Mouse (Mus musculus) activated CD4-positive, CD25-positive, alpha-beta regulatory T cell, adult 4 months (primary cell): ENCODE data around the gene Rab2b. TPM values are rescaled to one million over a fixed set of nuclear protein-coding genes. Genes with fewer than 3 reads are reported as not detected.
A peak's percentile ranks its signal among the peaks of the same experiment; 100 is the strongest.

Experiments used
- ATAC-seq: one replicate; pipeline ENCODE4 v1.8.0; 2017
- polyA plus RNA-seq, 2 experiments: library from polyadenylated mRNA; unstranded; fragments of 100-300 nt; shearing (Covaris generic); gene quantifications; one replicate each; pipeline ENCODE4 v1.2.1; 2017

Gene Rab2b
- polyA plus RNA-seq, 2 experiments from 2014 or later, result 14.5 to 17.3 TPM

DNA sequence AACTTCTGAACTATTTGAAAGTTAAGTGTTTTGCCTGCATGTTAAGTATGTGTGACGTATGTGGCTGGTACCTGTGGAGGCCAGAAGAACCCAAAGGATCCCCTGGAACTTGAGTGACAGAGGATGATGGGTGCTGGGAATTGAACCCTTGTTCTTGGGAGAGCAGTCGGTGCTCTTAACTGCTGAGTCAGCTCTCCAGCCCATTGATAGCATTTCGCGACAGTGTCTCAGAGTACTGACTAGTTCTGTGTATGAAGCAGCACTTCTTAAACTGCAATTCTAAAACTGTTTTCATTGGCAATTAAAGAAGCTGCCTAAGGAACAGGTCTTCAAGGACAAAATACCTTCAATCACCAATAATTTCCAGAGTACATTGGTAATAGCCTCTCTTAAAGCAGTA, 2.1 kb downstream of the Rab2b start:
- ATAC-seq, result no peak

DNA sequence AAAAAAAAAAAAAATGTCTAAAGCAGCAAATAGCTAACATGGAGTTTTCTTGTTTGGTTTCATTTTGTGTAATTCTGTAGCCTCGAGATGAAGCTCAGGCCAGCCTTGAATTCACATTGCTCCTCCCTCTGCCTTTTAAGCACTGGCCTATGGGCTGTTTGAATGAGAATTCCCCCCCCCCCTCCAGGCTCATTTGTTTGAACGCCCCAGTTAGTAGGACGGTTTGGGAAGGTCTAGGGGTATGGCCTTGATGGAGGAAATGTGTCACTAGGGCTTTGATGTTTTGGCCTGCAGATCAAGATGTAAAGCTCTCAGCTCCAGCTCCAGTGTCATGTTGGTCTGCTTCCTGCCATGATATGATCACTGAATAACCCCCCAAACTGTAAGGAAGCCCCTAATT, 6.6 kb downstream of the Rab2b start:
- peak; percentile 32 for ATAC-seq

DNA sequence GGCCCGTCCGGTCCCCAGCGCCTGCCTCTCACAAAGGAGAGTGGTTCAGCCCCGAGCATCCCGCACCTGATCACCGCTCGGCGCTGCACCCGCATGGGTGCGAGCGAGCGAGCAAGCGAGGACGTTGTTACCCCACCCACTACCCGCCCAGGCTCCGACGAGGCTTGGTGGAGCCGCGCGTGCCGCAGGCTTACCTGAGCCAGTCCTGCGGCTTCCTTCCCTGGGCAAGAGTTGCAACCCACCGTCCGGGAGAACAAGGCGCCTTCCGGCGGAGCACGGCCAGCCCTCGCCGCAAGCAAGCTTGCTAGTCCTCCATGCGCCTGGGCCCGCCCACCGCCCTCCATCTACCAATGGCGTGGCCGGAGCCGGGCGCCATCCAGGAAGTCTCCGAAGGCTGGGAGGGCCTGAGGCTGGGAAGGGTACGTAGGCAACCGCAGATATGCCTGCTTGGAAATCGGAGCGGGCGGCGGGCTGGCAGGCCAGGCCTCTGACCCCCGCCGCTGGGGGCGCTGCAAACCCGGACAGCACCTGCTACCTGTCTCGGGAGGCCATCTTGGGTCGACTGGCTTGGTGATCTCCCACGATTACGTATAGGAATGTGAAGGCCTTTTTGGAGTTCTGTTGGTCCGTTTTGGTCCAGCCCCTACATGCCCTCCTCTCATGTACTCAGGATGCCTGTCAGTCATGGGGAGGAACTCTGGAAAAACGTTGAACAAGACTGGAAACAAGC, 21.7 kb downstream of the Rab2b start, which contains the start of gene Chd8:
Chd8 (minus strand) TSS at position 297 of the 730 bp plus-strand sequence.
- ATAC-seq, result peak; percentile 99

DNA sequence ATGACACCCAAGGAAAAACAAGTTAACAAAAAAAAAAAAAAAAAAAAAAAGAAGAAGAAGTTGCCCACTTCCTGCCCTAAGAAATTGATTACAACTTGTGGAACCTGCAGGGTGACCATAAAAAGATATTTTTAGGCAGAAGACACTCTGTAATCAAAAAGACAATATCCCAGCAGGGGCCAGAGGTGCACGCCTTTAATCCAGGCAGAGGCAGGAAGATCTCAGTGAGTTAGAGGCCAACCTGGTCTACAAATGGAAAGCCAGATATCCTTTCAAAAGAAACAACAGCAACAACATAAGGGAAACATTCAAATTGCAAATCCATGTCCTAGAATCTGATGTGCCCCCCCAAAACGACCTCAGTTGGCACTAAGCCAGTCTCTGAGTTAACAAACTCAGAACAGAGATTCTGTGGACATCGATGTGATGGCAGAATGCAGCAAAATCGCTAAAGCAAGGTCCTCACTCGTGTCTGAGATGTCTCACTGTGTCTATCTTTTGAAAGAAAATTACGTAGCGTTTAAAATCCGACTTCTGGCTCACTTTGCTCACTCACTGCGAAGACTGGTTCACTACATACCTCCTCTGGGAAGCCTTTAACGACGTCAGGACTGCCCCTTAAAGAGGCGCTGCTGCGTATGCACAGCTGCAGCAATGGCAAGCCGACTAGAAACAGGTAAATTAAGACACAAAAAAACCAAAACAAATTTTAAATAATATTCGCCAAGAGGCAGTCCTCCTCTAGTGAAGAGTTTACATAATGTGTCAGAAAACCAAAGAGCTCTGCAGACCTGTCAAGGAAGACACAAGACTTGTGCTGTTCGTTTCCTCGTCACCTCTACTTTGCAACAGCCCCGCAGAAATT, 22.8 kb downstream of the Rab2b start:
- no peak for ATAC-seq

DNA sequence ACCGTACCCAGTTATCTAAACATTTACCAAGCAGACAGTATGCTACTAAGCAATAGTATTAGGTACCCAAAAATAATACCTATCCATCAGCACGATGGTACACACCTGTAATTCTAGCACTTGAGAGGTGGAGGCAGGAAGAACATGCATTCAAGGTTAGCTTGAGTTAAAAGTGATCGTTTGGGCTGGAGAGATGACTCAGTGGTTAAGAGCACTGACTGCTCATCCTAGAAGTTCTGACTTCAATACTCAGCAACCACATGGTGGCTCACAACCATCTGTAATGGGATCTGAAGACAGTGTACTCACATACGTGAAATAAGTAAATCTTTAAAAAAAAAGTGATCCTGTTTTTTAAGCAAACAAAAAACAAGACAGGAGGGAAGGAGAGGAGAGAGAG, 33.2 kb downstream of the Rab2b start:
- no peak for ATAC-seq

DNA sequence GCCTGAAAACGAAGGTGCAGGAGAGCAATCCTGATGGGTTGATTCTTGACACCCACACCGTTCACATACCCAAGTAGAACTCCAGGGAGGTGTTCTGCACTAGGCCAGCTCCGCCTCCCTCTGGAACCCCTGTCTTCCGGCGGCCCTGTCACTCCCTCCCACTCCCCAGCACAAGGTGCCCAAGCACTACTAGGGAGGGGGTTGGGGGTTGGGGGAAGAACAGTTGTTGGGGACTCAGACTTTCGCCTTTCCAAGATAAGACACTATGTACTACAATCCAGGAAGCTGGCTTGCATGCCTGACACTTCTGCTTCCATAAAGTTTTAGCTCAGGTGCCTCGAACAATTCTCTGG, 34.7 kb downstream of the Rab2b start:
- ATAC-seq, result no peak

DNA sequence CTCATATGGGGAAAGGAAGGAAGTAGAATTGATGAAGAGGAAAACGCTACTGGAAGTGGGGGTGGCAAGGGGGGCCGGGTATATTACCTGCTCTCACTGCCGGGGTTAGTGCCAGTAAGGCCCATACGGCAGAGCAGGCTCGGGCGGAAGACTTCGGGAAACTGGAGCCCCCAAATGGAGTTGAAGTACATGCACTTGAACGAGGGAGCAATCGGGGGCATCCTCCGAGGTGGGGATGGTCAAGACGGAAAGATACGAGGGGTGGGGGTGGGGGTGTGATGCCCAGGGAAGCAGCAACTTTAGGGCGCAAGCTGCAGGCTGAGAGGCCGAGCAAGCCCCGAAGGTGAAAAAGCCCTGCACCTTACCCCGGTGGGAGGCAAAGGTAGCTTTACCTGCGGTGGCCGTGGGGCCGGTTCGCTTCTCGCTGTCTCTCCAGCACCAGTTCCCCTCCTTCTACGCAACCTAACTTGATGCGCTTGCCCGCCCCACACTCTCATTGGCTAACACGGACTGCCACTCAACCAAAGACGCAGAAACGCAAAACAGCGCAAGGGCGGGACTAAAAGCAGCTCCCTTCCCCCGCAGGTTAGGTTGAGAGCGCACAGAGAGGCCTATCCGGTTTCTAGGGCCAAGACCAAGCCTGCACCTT, 35.2 kb downstream of the Rab2b start:
- ATAC-seq, result peak; percentile 100

DNA sequence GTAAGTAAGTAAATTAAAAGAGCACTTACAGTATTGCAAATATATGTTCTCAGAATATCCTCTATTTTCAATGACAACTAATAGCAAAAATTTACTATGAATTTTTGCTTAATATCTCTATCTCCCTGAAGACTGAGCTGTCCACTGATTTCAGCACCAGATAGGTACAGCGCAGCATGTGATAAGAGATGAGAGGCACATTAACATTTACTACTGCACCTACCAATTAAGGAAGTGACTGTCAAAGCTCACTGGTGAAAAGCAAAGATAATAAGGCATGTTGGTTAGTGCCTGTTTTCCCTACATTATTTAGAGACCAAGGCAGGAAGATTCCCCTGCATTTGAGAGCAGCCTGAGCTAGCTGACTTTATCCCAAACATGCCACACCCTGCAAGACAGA, 43.1 kb downstream of the Rab2b start:
- ATAC-seq, result no peak

DNA sequence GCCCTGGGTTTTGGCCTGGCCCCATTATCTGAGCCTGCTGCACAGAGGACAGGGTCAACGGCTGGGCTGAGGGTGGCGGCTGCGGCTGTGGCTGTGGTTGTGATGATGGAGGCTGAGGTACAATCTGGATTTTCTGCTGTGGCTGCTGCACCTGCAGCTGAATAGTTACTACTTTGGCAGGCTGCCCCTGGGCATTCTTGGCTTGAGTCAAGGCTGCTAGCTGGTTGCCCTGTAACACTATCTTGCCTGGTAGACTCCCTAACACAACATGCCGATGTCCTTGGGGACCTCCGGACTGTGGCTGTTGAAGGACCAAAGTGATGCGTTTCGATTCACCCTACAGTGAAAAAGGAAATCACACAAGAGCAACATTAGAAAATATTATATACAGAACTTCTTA, 44.2 kb downstream of the Rab2b start:
- ATAC-seq, result no peak

DNA sequence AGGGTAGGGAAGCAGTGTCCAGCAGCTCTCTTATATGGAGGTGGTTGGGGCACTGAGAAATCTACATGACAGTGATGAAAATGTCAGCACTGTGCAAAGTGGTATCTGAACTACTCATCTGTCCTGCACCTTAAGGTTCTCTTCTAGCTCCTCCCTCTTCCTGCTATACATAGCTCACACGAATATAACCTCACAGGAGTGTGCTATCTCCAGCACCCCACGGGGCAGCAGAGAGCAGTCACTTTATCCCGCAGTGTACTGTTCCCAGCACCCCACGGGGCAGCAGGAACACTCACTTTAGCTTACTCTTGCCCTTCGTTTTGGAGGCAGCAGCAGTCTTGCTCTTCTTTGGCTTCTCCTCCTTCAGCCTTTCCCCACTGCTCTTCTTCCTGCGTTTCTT, 47.1 kb downstream of the Rab2b start:
- no peak for ATAC-seq

DNA sequence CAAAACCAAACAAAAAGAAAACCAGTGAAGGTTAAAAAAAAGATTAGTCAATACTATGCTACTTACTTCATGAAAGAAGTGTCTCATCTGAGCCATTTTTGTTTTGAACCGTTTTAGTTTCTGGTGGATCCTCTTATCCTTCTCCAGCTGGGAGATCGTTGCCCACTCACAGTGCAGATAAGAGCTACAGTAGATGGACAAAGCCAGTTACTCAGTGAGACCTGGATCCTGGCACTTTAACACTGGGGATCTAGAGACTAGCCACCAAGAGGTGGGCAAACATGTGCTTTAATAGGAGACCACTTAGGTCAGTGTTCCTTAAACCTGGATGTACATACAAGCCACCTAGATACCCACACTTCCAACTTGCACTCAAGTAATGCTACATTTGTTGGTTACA, 53.4 kb downstream of the Rab2b start:
- no peak for ATAC-seq

DNA sequence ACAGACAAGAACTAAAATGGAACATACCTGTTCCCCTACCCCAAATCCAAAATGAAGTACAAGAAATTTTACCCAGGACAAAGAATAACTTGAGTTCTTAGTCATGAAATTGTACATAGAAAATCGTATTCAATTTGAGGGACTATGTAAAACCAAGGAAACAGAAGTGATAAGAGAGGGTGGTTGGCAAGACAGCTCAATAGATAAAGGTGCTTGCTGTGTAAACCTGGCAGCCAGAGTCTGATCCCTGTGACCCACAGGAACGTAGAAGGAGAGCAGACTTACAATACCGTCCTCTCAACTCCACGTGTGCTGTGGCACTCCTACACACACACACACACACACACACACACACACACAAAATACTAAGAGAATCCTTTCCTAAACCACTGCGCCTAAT, 62.1 kb downstream of the Rab2b start:
- no peak for ATAC-seq

Other genes with a start within 250 kb of the Rab2b start
- not detected for gene Olfr221, start 237.1 kb downstream of the Rab2b start, polyA plus RNA-seq
- gene Hnrnpc, start 175.5 kb downstream of the Rab2b start, polyA plus RNA-seq, result 100 to 1,000 TPM; 414 to 423 TPM
- 10 to 100 TPM; 71.4 to 94.9 TPM for gene Rpgrip1, start 168.8 kb downstream of the Rab2b start, polyA plus RNA-seq
- 10 to 100 TPM; 46.7 to 52.4 TPM for gene Supt16, start 82.1 kb downstream of the Rab2b start, polyA plus RNA-seq
- gene Chd8, start 21.8 kb downstream of the Rab2b start, polyA plus RNA-seq, result 10 to 100 TPM; 58.3 to 58.5 TPM
- gene Tox4, start 399 bp downstream of the Rab2b start, polyA plus RNA-seq, result 10 to 100 TPM; 66.0 to 76.9 TPM
- gene Mettl3, start 25.6 kb upstream of the Rab2b start, polyA plus RNA-seq, result 10 to 100 TPM; 32.3 to 33.8 TPM
- 1 to 10 TPM; 2.9 to 4.1 TPM for gene Sall2, start 49.2 kb upstream of the Rab2b start, polyA plus RNA-seq
- under 1 TPM in 1 of 2 experiments, not detected in 1; 0.12 TPM for gene Olfr1513, start 76.9 kb upstream of the Rab2b start, polyA plus RNA-seq
- not detected for gene Olfr1512, start 99.6 kb upstream of the Rab2b start, polyA plus RNA-seq
- gene Olfr1511, start 117.8 kb upstream of the Rab2b start, polyA plus RNA-seq, result not detected
- gene Olfr1510, start 134.8 kb upstream of the Rab2b start, polyA plus RNA-seq, result not detected
- gene Olfr1509, start 163.4 kb upstream of the Rab2b start, polyA plus RNA-seq, result not detected
- not detected for gene Olfr1508, start 187.9 kb upstream of the Rab2b start, polyA plus RNA-seq
- under 1 TPM in 1 of 2 experiments, not detected in 1; 0.81 TPM for gene Olfr1507, start 216.2 kb upstream of the Rab2b start, polyA plus RNA-seq